Mouse (Mus musculus): Measurements from ENCODE around the gene Pomgnt1. TPM values are rescaled to one million over a fixed set of nuclear protein-coding genes. Genes with fewer than 3 reads are reported as not detected.

Pomgnt1 gene
- total RNA-seq, 2 experiments from 2014 or later, result 69.2 to 77.9 TPM

- H3K27ac ChIP-seq, result peak overlapping the region; percentile 36; the same call in 1 of the 2 replicates
- H3K4me3 ChIP-seq, result peak overlapping the region; percentile 20
- DNase-seq (ENCODE audit: low spot score in 2 of 2), result no peak
- no peak for TF ChIP-seq CTCF (conservative IDR thresholded peaks at IDR 0.05)
Measured at GRCm38 (mm10) chr4:116182745-116183144, 59.1 kb downstream of the Pomgnt1 start.

- Histone ChIP-seq H3K4me3 (no peak overlapping the region), H3K27ac (no peak overlapping the region)
- DNase-seq (ENCODE audit: low spot score in 2 of 2), result no peak
- TF ChIP-seq CTCF (conservative IDR thresholded peaks at IDR 0.05), result no peak
Measured at GRCm38 (mm10) chr4:116185083-116185482, 61.4 kb downstream of the Pomgnt1 start.

- no peak overlapping the region for H3K27ac ChIP-seq
- no peak for DNase-seq (ENCODE audit: low spot score in 2 of 2)
- no peak for TF ChIP-seq CTCF (conservative IDR thresholded peaks at IDR 0.05)
Measured at GRCm38 (mm10) chr4:116192286-116192835, 68.7 kb downstream of the Pomgnt1 start.

GRCm38 (mm10) chr4:116193583-116194383 lies 70.1 kb downstream of the Pomgnt1 start:
- H3K27ac ChIP-seq, result peak overlapping the region; percentile 18; the same call in 1 of the 2 replicates
- DNase-seq (ENCODE audit: low spot score in 2 of 2), result no peak
- no peak for TF ChIP-seq CTCF (conservative IDR thresholded peaks at IDR 0.05)
- H3K4me3 ChIP-seq, result no peak overlapping the region

More at GRCm38 (mm10) chr4:116192286-116192835, 68.7 kb downstream of the Pomgnt1 start:
- H3K4me3 ChIP-seq, result no peak overlapping the region

- no peak for DNase-seq (ENCODE audit: low spot score in 2 of 2)
- peak; percentile 64 for TF ChIP-seq CTCF (conservative IDR thresholded peaks at IDR 0.05)
- Histone ChIP-seq H3K4me3 (no peak overlapping the region), H3K27ac (no peak overlapping the region)
Measured at GRCm38 (mm10) chr4:116198422-116198821, 74.8 kb downstream of the Pomgnt1 start.

- H3K4me3 ChIP-seq, result no peak overlapping the region
- H3K27ac ChIP-seq, result no peak overlapping the region
- no peak for TF ChIP-seq CTCF (conservative IDR thresholded peaks at IDR 0.05)
- DNase-seq (ENCODE audit: low spot score in 2 of 2), result no peak
Measured at GRCm38 (mm10) chr4:116204422-116204821, 80.8 kb downstream of the Pomgnt1 start.

- no peak for TF ChIP-seq CTCF (conservative IDR thresholded peaks at IDR 0.05)
- H3K4me3 ChIP-seq, result no peak overlapping the region
- no peak overlapping the region for H3K27ac ChIP-seq
- no peak for DNase-seq (ENCODE audit: low spot score in 2 of 2)
Measured at GRCm38 (mm10) chr4:116206531-116206930, 82.9 kb downstream of the Pomgnt1 start.

GRCm38 (mm10) chr4:116208891-116209290 lies 85.3 kb downstream of the Pomgnt1 start:
- no peak for DNase-seq (ENCODE audit: low spot score in 2 of 2)
- H3K27ac ChIP-seq, result no peak overlapping the region
- H3K4me3 ChIP-seq, result no peak overlapping the region
- no peak for TF ChIP-seq CTCF (conservative IDR thresholded peaks at IDR 0.05)

Other genes with a start within 250 kb of the Pomgnt1 start
- gene Kncn, start 239.4 kb upstream of the Pomgnt1 start, total RNA-seq (2021), result under 1 TPM; 0.41 to 0.42 TPM
- not detected for gene 6430628N08Rik, start 233.2 kb upstream of the Pomgnt1 start, total RNA-seq (2021)
- not detected for gene Dmbx1, start 183.9 kb upstream of the Pomgnt1 start, total RNA-seq (2021)
- 100 to 1,000 TPM; 152 to 157 TPM for gene Faah, start 105.9 kb upstream of the Pomgnt1 start, total RNA-seq (2021)
- 10 to 100 TPM in 1 of 2 experiments, 1 to 10 TPM in 1; 9.9 to 10.0 TPM for gene Nsun4, start 70.0 kb upstream of the Pomgnt1 start, total RNA-seq (2021)
- 100 to 1,000 TPM; 361 to 383 TPM for gene Uqcrh, start 48.8 kb upstream of the Pomgnt1 start, total RNA-seq (2021)
- 10 to 100 TPM; 42.8 to 46.4 TPM for gene Lrrc41, start 48.6 kb upstream of the Pomgnt1 start, total RNA-seq (2021)
- under 1 TPM; 0.64 to 0.91 TPM for gene Rad54l, start 150 bp upstream of the Pomgnt1 start, total RNA-seq (2021)
- 10 to 100 TPM; 23.4 to 25.8 TPM for gene Lurap1, start 27.5 kb downstream of the Pomgnt1 start, total RNA-seq (2021)
- gene Tspan1, start 43.8 kb downstream of the Pomgnt1 start, total RNA-seq (2021), result under 1 TPM in 1 of 2 experiments, not detected in 1; 0.33 TPM
- not detected for gene 1700042G07Rik, start 49.5 kb downstream of the Pomgnt1 start, total RNA-seq (2021)
- gene Gm49337, start 49.5 kb downstream of the Pomgnt1 start, total RNA-seq (2021), result 1 to 10 TPM in 1 of 2 experiments, not detected in 1; 3.2 TPM
- gene Pik3r3, start 97.8 kb downstream of the Pomgnt1 start, total RNA-seq (2021), result 10 to 100 TPM; 31.3 to 33.8 TPM